Mouse (Mus musculus): ENCODE measurements around the gene Gck.

DNA sequence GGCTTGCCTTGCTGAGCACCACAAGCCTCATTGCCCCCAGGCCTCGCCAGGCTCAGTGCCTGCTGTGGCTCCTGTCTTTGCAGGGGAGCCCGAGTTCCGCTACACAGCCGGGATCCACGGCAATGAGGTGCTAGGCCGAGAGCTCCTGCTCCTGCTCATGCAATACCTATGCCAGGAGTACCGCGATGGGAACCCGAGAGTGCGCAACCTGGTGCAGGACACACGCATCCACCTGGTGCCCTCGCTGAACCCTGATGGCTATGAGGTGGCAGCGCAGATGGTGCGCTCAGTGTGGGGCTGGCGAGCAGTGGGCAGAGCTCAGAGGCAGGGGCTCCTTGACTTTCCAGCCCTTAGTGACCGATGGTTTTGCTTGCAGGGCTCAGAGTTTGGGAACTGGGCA lies 80.5 kb downstream of the Gck start:
- TF ChIP-seq CTCF (IDR thresholded peaks at IDR 0.05; ENCODE audit: insufficient read depth, low read depth, low read length) (no peak), POLR2A (IDR thresholded peaks at IDR 0.05; ENCODE audit: insufficient read depth, low read depth, low read length) (no peak)
